Mouse (Mus musculus): ENCODE results near the gene Rpl28.
A peak's percentile ranks its signal among the peaks of the same experiment; 100 is the strongest.

Gene Rpl28

GRCm38 (mm10) chr7:4792278-4793212 is at the start of gene Rpl28:
Gene Rpl28 (plus strand): TSS chr7:4792874.
- peak; percentile 93 to 96 for DNase-seq

GRCm38 (mm10) chr7:4743354-4743753 is 49.3 kb upstream of the Rpl28 start:
- DNase-seq = no peak

- no peak for DNase-seq
Measured at GRCm38 (mm10) chr7:4744886-4745285, 47.8 kb upstream of the Rpl28 start.

GRCm38 (mm10) chr7:4746326-4746980 is 46.2 kb upstream of the Rpl28 start:
- DNase-seq = no peak

- DNase-seq = no peak
Measured at GRCm38 (mm10) chr7:4747156-4747899, 45.3 kb upstream of the Rpl28 start.

- no peak for DNase-seq
Measured at GRCm38 (mm10) chr7:4748321-4748720, 44.4 kb upstream of the Rpl28 start.

- DNase-seq = no peak
Measured at GRCm38 (mm10) chr7:4749169-4749568, 43.5 kb upstream of the Rpl28 start.

GRCm38 (mm10) chr7:4751971-4752820 is 40.5 kb upstream of the Rpl28 start:
- DNase-seq = peak; percentile 26 to 45

GRCm38 (mm10) chr7:4752821-4753570 is 39.7 kb upstream of the Rpl28 start, which contains the start of gene Cox6b2:
Gene Cox6b2 (minus strand): TSS chr7:4753094.
- DNase-seq = peak; percentile 25 to 60

GRCm38 (mm10) chr7:4759670-4760069 is 33.0 kb upstream of the Rpl28 start:
- no peak for DNase-seq

GRCm38 (mm10) chr7:4764946-4765710 is 27.5 kb upstream of the Rpl28 start:
- DNase-seq = no peak

GRCm38 (mm10) chr7:4771202-4771601 is 21.5 kb upstream of the Rpl28 start, which contains the start of gene Fam71e2:
Gene Fam71e2 (minus strand): TSS chr7:4771302.
- DNase-seq = no peak

GRCm38 (mm10) chr7:4776131-4776530 is 16.5 kb upstream of the Rpl28 start:
- no peak for DNase-seq

GRCm38 (mm10) chr7:4776861-4777830 is 15.5 kb upstream of the Rpl28 start:
- peak in 1 of 2 experiments; percentile 46 for DNase-seq

GRCm38 (mm10) chr7:4777851-4778637 is 14.6 kb upstream of the Rpl28 start:
- no peak for DNase-seq

GRCm38 (mm10) chr7:4779921-4780320 is 12.8 kb upstream of the Rpl28 start:
- no peak for DNase-seq

- DNase-seq = no peak
Measured at GRCm38 (mm10) chr7:4782130-4782529, 10.5 kb upstream of the Rpl28 start.

GRCm38 (mm10) chr7:4782759-4783158 is 9.9 kb upstream of the Rpl28 start, which contains the start of the genes Il11 and Tmem190:
Gene Il11 (minus strand): TSS chr7:4782859.
Gene Tmem190 (plus strand): TSS chr7:4782937.
- DNase-seq = no peak
